Mouse (Mus musculus) kidney, adult 2 months (tissue): Measurements from ENCODE around the gene Guca2a.

ENCODE experiments used
- CTCF ChIP-seq: fragments of 200-500 bp; conservative IDR thresholded peaks from 2 replicates; pipeline ENCODE4 v1.5.1; 2011; ENCODE audit warnings: low read depth, mild to moderate bottlenecking, control low read depth, low read length, moderate library complexity, mixed read lengths; ENCODE audit not compliant: insufficient read depth, insufficient read length
- POLR2A ChIP-seq: fragments of 200-500 bp; IDR thresholded peaks from one replicate; pipeline ENCODE4 v1.6.1; 2011; ENCODE audit warnings: low read depth, low read length, control low read depth

DNA sequence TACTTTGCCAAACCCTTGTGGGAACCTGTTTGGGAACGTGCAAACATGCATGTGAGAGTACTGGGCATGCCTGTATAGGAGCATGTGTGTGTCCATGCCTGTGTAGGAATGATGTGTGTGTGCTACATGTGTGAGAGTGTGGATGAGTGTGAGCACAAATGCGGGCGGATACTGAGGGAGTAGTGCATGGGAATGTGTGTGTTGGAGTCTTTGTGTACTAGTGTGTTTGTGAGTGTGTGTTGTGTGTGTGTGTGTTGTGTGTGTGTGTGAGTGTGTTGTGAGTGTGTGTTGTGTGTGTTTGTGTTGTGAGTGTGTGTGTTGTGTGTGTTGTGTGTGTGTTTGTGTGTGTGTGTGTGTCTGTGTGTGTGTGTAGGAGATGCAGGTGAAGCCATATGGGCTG is 30.7 kb downstream of the Guca2a start:
- TF ChIP-seq CTCF = no peak
- no peak for TF ChIP-seq POLR2A
